Mouse (Mus musculus) heart, adult 8-10 months (tissue): Measurements from ENCODE around the gene C130060K24Rik. TPM values are rescaled to one million over a fixed set of nuclear protein-coding genes. Genes with fewer than 3 reads are reported as not detected.

Experiments
- DNase-seq: peaks from one replicate; pipeline ENCODE4 v3.0.0; 2022; ENCODE audit warnings: low spot score
- total RNA-seq, 4 experiments: library from RNA; stranded (reverse); gene quantifications; 2 replicates each; pipeline ENCODE4 v1.2.4; 2022

C130060K24Rik gene
- not detected for total RNA-seq

- DNase-seq: no peak
These were observed at the start of gene C130060K24Rik for GRCm38 (mm10) chr6:65380918-65381772. Gene C130060K24Rik (plus strand): TSS chr6:65381105.

- DNase-seq: no peak
These were observed 46.7 kb upstream of the C130060K24Rik start for GRCm38 (mm10) chr6:65334246-65334645.

- DNase-seq: no peak
These were observed 41.5 kb upstream of the C130060K24Rik start for GRCm38 (mm10) chr6:65339391-65339790.

GRCm38 (mm10) chr6:65341360-65341759, 39.5 kb upstream of the C130060K24Rik start:
- no peak for DNase-seq

- no peak for DNase-seq
These were observed 33.2 kb upstream of the C130060K24Rik start for GRCm38 (mm10) chr6:65347736-65348135.

GRCm38 (mm10) chr6:65348255-65348654, 32.6 kb upstream of the C130060K24Rik start:
- no peak for DNase-seq

GRCm38 (mm10) chr6:65351622-65352021, 29.3 kb upstream of the C130060K24Rik start:
- no peak for DNase-seq

GRCm38 (mm10) chr6:65375918-65376317, 5.0 kb upstream of the C130060K24Rik start:
- no peak for DNase-seq

- DNase-seq: no peak
These were observed 41.0 kb downstream of the C130060K24Rik start for GRCm38 (mm10) chr6:65421888-65422287.

GRCm38 (mm10) chr6:65427065-65427464, 46.2 kb downstream of the C130060K24Rik start:
- DNase-seq: no peak

- no peak for DNase-seq
These were observed 52.3 kb downstream of the C130060K24Rik start for GRCm38 (mm10) chr6:65433159-65433558.

GRCm38 (mm10) chr6:65453465-65453864, 72.6 kb downstream of the C130060K24Rik start:
- DNase-seq: no peak

GRCm38 (mm10) chr6:65465294-65465693, 84.4 kb downstream of the C130060K24Rik start:
- DNase-seq: no peak

- DNase-seq: no peak
These were observed 89.4 kb downstream of the C130060K24Rik start for GRCm38 (mm10) chr6:65470320-65470719.

- no peak for DNase-seq
These were observed 91.5 kb downstream of the C130060K24Rik start for GRCm38 (mm10) chr6:65472455-65472854.

- no peak for DNase-seq
These were observed 117.9 kb downstream of the C130060K24Rik start for GRCm38 (mm10) chr6:65498786-65499185.

Other genes starting within 250 kb of the C130060K24Rik start
- gene Hpgds, start 236.2 kb upstream of the C130060K24Rik start, total RNA-seq: 1 to 10 TPM in 3 of 4 experiments, under 1 TPM in 1; 0.54 to 2.3 (median 1.3) TPM
- gene Tnip3, start 144.2 kb downstream of the C130060K24Rik start, total RNA-seq: 1 to 10 TPM; 4.1 to 4.8 (median 4.2) TPM